Mouse (Mus musculus) megakaryocyte progenitor cell, adult 5-6 weeks (primary cell): ENCODE data around the gene Ell2. TPM values are rescaled to one million over a fixed set of nuclear protein-coding genes. Genes with fewer than 3 reads are reported as not detected.

Experiments used
- ATAC-seq: replicated peaks from 2 replicates; pipeline ENCODE4 v1.8.0; 2016; ENCODE audit warnings: mild to moderate bottlenecking, moderate TSS enrichment, inconsistent platforms; ENCODE audit not compliant: poor library complexity
- total RNA-seq, 2 experiments: library from RNA; stranded (forward) in 1 of 2; stranded (reverse) in 1 of 2; fragments of 157-497, 149-512 nt in 1 of 2; fragments of 200-1000 nt in 1 of 2; gene quantifications; 2 replicates each; pipeline versions ENCODE4 v1.2.3 to v1.2.4; 2015 to 2017

Gene Ell2
- total RNA-seq, 2 experiments from 2014 or later, result 6.8 to 13.6 TPM

DNA sequence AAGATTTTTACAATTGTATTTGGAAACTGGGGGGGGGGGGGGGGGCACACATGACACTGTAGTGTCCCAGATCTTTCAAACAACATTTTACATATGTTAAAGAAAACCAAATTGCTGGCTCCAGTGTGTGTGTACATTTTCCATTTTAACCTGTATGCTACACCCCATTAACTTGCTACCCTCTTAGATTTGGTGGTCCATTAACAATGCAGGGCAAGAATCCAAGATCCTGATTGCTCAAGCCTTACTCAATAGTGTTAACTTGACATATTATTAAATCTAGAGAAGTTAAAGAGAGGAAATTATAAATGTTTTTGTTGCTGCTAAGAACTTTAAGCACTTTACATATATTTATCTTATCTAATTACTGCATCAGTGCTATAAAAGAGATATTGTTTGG lies 24.2 kb downstream of the Ell2 start:
- ATAC-seq, result no peak

DNA sequence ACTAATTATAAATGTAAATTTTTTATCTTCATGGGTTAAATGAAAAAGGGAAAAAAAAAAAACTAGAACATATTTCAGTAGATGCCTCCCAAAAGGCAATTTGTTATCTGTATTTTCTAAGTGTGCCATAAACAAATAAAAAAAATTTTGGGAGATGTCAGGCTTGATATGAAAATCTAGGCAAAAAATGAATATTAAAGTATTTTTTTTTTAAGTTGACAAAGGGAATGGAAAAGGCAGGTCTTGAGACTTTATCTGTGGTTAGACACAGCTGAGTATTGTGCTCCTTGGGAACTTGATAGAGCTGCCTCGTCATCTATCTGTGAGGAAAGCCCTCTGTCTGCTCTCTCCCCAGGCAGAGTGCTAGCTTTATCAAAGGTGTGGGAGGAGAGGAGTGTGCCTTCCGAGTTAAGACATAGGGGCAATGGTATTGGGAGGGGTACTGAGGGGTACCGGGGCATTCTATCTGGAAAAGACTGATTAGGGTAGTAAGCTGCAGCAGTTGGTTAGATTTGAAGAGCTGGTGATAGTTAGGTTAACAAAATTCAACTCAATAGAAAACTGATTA lies 27.1 kb downstream of the Ell2 start:
- ATAC-seq, result peak; percentile 93

DNA sequence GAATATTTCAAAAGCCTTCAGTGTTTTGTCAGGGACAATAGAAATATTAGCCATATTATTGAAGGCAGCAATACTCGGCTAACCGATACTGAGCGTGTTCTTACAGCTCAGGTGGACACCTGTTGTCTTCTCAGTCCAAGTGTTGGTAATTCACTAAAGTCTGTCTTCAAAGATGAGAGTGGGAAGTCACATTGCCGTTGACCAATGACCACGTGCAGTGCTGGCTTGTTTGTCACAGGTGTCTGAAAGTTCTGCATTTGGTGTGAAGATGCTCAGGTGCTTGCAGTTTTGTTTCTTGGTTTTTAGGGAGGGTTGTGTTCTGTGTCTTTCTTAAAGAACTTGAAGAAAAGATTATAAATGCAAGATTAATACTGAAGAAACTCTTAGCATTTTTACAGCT lies 27.7 kb downstream of the Ell2 start:
- ATAC-seq, result no peak; the same call in 1 of the 2 replicates

DNA sequence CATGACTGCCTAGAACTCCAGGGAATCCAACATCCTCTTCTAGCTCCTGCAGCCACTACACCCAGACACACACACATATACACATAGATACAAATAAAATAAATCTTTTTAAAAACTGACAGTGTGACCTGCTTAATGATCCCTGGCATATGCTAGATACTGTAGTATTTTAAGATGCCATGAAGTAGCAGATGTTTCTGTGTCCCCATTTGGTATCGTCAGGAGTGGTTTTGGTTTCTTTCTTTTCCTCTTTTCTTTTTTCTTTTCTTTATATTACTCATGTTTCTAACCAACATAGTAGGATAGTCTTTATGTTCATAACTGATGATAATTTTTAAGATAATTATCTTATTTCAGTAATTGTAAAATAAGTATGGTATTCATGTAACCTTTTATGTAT lies 29.0 kb downstream of the Ell2 start:
- no peak for ATAC-seq

DNA sequence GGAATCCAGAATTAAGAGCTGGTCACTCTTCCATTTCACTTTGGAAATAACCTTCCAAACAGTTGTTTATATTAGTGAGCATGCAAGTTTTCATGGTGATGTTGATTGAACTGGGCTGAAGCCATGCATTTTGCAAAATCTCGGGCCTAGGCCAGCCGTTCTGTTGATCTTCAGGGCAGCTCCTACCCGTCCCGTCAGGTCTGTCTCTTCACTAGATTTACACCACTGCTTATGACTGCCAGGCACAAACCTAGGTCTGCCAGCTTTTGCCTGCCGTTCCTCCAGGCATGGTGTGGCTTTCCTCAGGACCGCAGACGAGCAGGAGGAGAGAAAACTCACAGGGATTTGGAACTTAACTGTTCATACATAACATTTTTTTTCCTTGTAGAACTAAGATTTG lies 31.4 kb downstream of the Ell2 start:
- no peak for ATAC-seq

DNA sequence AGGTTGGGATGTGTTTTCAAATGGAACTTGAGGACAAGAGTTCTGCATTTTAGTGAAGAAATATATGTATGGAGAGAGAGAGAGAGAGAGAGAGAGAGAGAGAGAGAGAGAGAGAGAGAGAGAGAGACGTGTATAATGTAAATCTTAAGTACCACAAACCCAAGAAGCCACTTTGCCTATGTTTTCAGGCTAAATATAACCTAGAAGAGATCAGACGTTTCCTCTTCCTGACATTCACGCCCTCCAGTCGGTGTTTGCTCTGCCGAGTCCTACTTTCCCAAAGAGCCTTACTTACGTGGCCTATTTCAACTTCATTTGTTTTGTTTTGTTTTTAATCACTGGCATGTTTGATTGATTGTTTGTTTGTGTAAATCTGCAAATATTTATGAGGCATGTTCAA lies 32.0 kb downstream of the Ell2 start:
- ATAC-seq, result no peak

DNA sequence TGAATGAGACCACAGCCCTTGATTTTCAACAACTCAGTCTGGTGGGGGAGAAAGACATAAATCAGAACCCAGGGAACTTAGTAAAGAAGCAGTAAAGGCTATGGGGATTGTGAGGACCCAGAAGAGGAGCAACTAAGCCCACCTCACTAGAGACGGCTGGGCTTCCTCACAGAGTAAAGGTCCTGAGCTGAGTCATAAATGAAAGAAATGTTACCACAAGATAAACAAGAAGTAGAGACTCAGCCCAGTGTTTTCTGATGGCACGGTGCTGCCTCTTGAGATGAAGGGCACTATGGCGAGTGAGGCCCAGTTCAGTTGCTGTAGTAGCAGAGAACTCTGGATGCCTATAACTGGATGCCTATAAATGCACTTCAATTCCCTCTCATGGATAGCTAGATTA lies 32.4 kb downstream of the Ell2 start:
- peak; percentile 43 for ATAC-seq

DNA sequence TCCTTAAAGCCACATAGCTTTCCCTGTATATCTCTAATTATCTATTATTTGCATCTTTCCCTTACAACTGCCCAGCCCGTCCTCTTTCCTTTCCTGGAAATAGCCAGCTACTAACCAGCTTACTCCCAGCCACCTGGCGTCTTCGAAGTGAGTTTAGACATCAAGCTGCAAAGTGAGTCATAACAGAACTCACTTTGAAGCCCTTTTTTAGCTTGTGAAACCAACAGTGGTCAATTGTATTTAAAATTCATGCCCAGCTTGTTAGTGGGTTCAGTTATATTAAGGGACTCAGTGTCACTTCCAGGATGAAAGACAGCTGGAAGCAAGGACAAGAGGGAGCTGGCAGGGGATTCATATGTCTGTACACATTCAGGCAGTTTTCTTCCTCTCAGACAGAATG lies 33.5 kb downstream of the Ell2 start:
- ATAC-seq, result no peak

DNA sequence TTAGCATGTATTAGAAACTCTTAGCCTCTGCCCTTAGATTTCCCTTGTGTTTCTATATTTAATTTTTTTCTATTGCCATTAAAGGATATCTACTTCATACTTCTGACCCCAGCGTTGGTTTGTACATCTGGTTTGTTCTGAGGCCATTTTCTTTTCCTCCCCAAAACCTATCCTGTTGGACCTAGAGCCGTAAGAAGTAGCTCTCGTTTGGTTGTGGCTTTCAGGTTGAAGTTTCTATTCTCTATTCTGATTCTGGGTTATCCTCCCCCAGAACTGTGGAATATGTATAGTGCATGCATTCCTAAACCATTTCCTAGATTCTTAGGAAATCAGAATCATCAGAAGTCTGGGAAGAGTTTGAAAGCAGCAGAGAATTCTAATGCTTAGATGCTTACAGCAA lies 34.6 kb downstream of the Ell2 start:
- no peak for ATAC-seq

DNA sequence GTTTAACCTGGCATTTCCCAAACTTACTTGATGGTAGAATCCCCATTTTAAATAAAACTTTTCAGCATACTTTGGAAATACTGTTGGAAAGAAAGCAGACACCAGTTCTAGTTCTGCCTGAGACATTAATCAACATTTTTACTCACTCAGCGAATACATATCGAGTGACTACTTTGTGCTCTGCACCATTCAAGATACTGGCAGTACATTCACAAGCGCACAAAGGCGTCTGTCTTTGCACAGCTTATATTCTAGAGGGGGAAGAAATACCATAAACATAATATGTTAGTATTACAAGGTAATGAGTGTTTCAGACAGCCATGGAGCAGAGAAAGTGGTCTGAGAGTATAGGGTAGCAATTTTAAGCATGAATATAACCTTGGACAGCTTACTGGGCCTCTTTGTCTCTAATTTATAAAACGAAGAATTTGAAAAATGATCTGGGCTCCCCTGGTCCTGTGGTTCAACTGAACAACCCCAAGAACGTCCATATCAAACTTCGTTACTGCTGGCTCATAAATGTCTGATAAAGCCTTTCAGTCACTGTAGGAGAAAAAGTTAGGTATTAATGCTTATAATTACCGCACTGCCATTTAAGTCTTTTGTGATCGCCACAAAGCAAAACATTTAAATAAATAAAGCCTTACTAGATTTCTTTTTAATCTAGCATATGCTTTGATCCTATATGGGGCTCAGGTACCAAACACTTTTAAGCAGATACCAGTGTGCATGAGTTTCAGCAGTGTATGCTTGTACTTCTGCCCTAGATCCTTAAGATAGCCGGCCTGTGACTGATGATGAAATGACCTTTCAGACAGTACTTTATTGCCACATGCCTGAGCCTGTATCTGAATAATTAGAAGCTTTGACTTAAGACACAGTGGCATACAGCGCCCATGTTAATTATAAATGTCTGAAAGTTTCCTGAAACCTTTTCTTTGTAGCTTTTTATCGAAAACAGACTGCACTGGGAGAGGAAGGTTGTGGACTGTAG lies 35.5 kb downstream of the Ell2 start:
- peak; percentile 20; the same call in 1 of the 2 replicates for ATAC-seq

DNA sequence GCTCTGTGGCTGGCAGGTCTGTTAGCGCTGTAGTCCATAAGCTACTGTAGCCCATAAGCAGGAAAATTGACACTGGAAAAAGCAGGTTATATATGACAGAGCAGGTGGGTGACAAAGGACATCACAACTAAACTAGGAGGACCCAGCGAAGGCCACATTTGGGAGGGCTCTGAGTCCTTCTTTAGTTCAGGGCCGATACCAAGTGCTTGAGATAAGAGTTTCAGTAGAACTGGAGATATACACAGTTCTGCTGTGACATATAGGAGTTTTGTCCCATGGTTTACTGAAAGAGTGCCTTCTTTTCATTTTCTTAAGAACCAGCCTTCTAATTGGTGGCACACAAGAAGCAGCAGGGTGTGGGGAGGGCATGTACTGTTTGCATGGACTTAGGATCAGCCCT lies 36.4 kb downstream of the Ell2 start:
- no peak for ATAC-seq

DNA sequence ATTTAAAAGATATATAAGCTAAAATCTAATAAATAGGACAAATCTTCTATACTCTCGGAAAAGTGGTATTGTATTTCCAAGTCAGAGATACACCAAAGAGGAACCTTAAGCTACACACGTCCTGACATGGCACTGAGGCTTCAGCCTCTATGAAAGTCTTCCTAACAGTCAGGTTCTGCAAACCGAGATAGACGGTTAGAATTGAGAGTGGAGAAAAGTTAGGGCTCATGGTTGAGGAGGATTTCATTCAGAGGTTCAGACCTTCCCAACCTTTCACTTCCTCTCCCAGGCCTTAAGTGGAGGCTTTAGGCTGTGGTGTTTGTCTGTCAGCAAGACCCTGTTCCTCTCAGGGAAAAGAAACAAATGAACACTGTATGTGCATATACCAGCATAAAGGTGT lies 37.5 kb downstream of the Ell2 start:
- ATAC-seq, result peak; percentile 8; the same call in 1 of the 2 replicates

DNA sequence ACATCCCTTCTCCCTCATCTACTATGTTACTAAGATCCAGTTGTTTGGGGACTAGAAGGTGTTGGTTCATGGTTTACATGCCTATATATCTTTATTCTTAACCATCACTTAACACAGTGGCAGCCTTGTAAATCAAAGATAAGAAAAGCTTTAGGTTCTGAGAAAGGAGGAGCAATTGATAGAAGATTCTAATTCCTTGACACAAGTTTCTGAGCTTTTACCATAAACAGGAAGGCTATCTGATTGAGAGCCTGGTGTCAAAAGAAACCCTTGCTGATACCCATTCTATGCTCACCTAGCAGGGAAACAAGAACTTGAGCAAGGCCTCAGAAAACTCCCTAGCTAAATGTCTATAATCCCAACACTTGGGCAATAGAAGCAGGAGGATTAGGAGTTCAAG lies 38.8 kb downstream of the Ell2 start:
- no peak for ATAC-seq

DNA sequence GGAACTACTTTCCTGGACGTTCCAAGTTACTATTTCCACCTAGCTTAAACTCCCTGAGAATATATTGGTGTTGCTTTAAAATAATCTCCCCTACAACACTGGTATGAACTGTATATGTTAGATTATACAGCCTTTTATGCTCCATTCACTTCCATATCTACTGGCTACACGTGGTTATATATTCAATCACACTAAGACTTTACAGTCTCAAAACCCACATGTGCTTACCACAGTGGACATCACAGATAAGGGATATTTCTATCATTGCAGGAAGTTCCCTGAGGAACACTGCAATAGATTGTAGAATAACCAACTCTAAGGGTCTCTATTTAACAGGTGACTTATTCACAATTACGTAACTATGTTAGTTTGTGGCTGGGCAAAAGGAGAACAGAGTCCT lies 40.7 kb downstream of the Ell2 start:
- ATAC-seq, result peak; percentile 56

DNA sequence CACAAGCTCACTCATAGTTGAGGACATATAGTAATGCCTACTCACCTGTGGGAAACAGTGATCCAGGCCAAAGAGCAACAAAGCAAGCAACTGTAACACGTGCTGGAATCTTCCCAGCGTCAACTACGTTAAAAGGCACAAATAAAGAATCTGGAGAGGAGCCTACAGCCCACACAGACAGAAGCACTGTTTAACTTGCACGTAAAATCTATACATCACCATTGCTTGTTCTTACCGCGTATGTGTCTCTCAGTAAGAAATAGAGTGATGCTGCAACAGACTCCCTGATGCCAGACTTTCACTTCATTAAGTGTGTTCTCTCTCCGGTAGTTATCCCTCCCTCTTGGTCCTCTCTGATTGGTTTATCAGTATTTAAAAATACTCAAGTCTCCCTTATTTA lies 42.1 kb downstream of the Ell2 start:
- no peak for ATAC-seq

DNA sequence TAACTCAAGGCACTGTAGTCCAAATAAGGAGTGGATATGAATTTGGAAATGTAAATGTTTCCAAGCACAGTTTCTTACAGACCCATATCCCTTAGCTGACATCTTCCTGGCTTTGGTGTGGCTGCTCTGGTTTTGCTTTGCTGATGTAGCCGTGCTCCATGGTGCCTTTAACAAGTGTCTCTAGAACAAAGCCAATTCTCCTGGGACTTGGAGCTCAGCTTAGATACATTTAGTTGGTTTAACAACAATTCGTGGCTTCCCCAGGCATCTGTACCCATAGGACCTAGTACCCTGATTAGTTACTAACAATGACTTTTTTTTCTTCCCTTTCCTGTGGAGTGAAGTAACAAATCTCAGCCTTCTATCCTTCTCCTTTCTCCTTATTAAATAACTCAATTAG lies 44.2 kb downstream of the Ell2 start:
- ATAC-seq, result no peak

DNA sequence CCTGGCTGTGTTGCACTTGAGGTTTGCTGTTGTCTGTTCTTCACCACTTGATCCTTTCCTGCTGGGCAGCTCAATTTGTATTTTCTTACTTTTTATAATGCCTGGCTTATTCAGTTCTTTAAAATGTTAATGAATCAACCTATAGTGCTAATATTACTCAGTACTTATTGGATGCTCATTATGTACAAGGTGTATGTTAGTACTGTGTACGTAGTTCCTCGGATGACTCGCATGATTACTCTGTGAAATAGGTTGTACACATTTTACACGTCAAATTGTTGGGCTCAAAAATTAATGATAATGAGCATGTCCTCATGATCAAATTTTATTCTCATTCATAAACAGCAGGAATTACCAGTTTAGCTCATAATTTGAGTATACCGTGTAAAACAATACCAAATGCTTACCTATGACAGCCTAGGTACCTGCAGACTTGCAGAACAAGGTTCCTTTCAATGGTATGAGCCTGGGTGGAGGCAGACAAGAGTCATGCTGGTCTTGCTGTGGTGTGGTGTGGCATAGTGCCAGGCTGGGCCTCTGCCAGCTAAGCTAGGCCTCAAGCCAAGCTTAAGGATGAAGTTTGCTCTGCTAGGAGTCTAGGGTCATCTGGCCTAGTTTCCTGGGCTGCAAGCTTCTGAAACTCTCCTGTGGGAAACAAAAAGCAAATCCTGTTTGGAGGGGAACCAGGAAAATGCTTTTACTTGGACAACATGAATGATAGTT lies 45.8 kb downstream of the Ell2 start:
- peak; percentile 83 for ATAC-seq

DNA sequence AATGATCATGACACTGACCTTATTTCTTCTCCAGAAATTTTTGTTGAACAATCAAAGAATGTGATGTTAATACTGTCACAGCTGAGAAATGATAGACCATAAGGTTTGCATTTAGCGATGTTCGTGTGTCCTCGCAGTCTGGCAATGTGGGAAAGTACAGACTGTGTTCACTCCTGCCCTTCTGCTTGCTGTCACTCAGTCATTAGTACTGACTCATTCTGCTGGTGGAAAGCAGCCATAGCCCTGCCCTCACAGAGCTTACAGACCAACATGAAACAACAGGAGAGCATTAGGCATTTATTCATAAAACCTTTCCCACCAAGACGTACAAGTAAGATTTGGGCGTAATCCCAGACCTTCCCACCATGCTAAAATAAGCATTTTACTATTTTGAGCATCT lies 47.8 kb downstream of the Ell2 start:
- no peak for ATAC-seq

DNA sequence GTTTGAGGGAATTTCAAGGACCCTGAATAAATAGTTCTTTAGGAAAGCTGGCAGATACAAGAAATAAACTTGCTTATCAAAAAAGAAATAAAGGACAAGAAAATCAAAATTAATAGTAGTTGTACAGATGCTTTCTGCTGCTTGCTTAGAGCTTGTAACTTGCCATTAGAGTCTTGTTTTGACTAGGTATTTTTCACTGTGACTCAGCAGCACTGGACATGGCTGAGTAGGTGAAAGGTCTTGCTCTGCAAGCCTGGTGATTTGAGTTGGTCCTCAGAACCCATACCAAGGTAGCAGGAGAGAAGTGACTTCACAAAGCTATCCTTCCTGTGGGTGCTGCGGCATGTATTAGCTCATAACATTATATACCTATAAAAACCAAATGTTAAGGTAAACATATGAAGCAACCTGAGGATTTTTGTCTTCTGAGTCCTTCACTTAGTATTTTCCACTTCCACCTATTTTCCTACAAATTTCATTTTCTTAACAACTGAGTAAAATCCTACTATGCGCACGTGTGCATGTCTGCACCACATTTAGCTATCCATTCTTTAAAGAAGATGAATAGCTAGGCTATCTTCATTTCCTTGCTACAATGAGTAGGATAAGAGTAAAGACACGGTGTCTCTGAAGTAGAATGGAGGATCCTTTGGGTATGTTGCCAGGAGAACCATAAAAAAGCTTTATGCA lies 54.4 kb downstream of the Ell2 start:
- no peak for ATAC-seq

DNA sequence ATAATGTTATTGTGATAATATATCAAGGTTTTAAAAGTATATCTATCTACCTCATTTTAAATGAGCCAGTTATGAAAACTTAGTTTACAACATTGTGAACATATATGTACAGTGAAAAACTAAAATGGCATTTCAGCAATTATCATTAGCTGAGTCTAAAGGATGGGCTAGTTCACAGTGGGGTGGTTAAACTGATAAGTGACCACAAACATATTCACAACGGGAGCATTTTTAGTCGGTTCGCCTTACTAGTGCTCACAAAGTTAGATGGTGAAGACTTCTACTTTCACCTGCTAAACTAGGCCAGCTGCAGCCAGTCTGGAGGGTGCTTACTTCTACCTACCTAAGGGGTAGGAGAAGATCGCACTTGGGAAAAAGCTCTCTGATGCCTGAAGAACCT lies 56.2 kb downstream of the Ell2 start:
- ATAC-seq, result peak; percentile 75

DNA sequence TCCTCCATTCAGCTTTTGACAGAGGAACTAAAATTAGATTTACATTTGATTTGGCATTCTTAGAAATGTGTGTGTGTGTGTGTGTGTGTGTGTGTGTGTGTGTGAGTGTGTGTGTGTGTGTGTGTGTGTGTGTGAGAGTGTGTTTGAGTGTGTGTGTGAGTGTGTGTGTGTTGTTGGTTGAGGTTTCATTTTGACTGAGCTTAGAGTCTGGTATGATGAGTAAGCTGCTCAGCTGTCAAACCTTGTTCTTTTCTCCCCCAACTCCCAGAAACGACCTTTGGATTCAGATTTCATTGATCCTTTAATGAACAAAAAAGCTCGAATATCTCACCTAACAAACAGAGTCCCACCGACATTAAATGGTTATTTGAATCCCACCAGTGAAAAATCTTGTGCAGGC lies 56.7 kb downstream of the Ell2 start:
- no peak for ATAC-seq
